Mouse (Mus musculus) cerebellum, adult 11-12 months (tissue): ENCODE measurements at regions not wholly inside any gene's neighbourhood (a gene's known extent, or its start where the extent isn't known, plus 50 kb on each side); places are given as distances from the start of the nearest gene placed in this dataset.

ENCODE experiments used
- DNase-seq: peaks from one replicate; pipeline ENCODE4 v3.0.0; 2022

- DNase-seq = no peak
Observed at GRCm38 (mm10) chr3:128093046-128093445, 196.9 kb upstream of the Fam241a start.

GRCm38 (mm10) chr3:128088207-128088606 lies 192.1 kb upstream of the Fam241a start:
- DNase-seq = no peak

DNA sequence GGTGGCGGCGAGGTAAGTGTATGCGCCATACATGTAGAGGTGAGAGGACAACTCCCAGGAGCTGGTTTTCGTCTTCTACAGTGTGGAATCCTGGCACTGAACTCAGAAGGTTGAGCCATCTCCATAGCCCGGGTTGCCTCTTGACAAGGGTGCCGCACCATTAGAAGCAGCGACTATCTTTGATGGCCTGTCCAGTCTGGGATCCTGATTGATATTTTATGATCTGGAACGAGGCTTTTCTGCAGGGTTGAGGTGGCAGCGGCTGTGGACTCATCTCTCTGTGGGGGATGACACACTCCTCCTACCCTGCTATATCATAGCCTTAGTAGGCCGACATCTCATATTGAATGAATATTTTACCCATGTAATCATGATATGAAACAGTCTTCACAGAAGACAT lies 191.0 kb upstream of the Fam241a start:
- no peak for DNase-seq

GRCm38 (mm10) chr3:128082463-128082862 lies 186.3 kb upstream of the Fam241a start:
- no peak for DNase-seq

- no peak for DNase-seq
Observed at GRCm38 (mm10) chr3:128081430-128081829, 185.3 kb upstream of the Fam241a start.

DNA sequence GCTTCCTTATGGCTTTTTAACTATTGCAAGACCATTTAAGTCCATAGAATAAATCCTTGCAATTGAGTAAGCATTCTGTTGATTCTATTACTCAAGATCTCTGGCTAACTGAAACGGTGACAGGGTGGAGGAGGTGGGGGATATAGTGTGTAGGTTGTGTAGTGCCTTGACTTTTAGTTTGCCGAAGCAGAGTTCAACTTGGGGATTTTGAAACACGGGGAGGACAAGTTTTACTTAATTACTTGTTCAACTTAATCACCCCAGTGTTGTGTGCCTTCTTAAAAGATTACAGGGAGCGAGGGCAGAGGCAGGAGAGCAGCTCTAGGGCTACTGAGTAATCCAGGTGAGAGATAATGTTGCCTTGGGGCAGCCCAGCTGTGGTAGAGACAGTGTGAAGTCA lies 171.7 kb upstream of the Fam241a start:
- no peak for DNase-seq

- DNase-seq = no peak
Observed at GRCm38 (mm10) chr3:128054031-128054430, 157.9 kb upstream of the Fam241a start.

DNA sequence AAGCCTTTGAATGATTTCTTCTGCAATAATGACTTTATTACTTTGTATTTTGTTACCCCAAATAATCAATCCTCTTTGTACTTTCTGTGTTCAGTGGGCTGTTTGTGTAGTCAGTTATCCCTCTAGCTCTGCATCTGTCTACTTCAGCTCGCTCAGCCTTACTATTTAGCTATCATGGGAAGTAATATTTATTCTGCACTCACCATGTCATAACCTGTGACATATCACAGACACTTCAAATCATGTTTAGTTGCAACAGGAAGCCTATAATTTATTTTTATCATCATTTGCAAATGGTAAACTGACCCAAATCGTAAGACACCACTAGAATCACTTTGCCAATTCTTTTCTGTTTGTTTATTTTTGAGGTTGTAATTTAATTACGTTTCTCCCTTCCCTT lies 147.6 kb upstream of the Fam241a start:
- no peak for DNase-seq

DNA sequence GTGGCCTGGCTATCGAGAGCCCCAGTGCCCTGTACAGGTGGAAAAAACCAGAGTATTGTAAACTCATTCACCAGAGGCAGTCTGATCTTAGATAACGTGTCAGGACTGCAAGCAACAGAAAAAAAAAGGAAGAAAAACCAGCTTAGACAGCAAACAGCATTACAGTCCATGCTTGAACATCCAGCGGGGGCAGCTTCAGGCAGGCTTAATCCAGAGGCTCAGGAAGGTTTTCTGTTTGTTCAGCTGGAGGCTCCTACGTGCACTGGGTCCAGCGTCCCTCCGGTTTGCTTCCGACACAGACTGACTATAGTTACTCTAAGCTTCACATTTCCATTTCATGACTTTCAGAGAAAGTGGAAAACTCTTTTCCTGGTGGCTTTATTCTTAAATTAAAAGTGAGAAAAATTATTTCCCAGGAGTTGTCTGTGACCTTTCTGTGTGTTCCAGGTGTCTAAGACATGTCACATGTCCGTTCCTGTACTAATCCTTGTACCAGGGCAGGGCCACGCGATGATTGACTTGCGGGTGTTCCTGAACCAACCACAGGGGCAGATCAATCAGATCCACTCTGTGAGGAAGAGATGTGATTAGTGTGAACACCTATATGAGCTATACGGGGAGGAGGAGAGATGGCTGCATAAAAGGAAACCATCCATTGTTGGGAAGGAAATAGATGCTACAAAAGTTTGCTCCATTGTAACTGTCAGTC lies 144.4 kb upstream of the Fam241a start:
- DNase-seq = no peak

DNA sequence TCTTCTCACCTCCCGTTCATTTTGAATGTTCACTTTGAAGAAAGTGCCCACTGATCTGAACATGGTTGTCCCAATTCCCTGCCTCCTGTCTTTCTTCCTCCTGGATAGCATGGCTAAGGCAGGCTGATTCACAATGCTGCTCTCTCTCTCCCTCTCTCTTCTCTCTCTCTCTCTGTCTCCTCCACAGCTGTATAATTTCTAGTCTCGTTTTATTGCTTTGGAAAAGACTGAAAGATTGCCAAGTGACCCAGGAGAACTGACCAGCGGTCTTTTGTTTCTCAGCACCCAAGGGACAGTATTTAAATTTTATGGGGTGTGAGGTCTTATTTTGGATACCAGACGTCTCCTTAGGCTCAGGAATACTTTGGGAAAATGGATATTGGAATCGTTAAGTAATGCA lies 143.1 kb upstream of the Fam241a start:
- no peak for DNase-seq

GRCm38 (mm10) chr3:128036538-128036937 lies 140.4 kb upstream of the Fam241a start:
- DNase-seq = no peak

GRCm38 (mm10) chr3:128030352-128030751 lies 134.2 kb upstream of the Fam241a start:
- DNase-seq = no peak

GRCm38 (mm10) chr3:128029565-128029915 lies 133.4 kb upstream of the Fam241a start:
- no peak for DNase-seq

GRCm38 (mm10) chr3:128028856-128029564 lies 132.9 kb upstream of the Fam241a start:
- no peak for DNase-seq

DNA sequence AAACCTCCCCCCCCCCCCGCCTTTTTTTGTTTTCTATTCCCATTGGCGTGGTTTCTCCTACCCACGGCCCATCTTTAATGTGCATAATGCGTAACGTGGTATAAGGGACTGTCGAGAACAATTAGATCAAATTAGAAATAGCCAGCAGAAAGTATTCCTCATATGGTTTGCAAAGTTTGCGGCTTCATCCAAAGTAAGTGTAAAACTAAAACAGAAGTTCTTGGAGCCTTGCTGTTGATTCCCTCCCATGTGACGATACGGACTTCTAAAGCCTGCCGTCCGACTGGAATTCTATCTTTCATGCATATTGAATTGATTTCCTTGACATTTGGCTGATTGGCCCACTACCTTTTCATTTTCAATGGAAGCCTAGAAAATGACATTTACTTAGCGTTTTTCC lies 128.7 kb upstream of the Fam241a start:
- DNase-seq = no peak

DNA sequence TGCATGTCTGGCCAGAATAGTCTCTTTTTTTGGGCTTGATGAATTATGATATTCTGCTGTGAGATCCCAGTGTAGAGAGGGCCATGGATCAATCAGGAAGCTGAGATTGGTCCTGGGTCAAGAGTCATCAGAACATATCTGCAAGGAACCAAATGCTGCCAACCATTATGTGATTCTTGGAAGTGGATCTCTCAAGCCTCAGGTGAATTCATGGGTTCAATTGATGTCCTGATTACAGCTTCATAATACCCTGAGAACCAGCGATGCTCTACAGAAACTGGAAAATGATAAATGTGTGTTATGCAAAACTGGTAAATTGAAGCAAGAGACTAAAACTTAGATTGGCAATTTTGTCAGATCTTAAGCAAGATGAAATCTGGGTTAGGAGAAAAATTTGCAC lies 118.8 kb upstream of the Fam241a start:
- DNase-seq = no peak

DNA sequence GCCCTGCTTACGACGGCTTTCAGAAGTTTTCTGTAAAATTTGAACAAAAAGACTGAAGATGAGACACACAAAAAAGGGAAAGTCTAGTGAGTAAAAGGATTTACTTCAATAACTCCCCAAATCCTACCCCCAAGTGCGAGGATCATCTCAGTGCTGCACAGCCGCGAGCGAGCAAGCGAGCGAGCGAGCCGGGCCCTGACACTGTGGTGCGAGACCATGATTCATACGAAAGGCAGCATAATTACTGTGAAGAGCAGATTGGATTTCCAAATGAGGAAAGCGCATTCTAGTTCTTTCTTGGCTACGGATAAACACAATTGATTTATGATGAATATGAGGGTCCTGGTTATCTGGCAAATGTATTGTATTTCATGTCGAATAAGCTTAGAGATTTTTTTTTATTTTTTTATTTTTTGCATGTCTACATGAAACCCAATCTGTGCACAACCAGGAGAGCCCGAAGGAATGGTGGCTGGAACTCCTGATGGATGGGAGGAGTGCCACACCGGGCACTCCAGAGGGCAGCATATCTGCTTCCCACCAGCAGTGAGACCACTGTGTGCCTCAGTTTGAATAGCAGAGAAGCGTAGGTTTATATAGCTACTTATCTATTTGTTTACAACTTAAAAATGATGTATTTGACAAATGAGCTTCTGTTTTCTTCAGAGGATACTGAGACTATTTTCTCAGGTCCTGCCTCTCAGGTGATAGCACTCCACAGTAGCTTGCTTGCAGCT lies 106.9 kb upstream of the Fam241a start:
- no peak for DNase-seq

- no peak for DNase-seq
Observed at GRCm38 (mm10) chr3:128001924-128002501, 105.9 kb upstream of the Fam241a start.

- DNase-seq = no peak
Observed at GRCm38 (mm10) chr3:127995678-127996077, 99.6 kb upstream of the Fam241a start.

- no peak for DNase-seq
Observed at GRCm38 (mm10) chr3:127987583-127987982, 91.5 kb upstream of the Fam241a start.

- DNase-seq = no peak
Observed at GRCm38 (mm10) chr3:127985165-127985564, 89.0 kb upstream of the Fam241a start.

- no peak for DNase-seq
Observed at GRCm38 (mm10) chr3:127977240-127977639, 81.1 kb upstream of the Fam241a start.

- peak; percentile 7 for DNase-seq
Observed at GRCm38 (mm10) chr3:127970891-127971290, 74.8 kb upstream of the Fam241a start.

GRCm38 (mm10) chr3:127967170-127967569 lies 71.0 kb upstream of the Fam241a start:
- no peak for DNase-seq
